Mouse (Mus musculus): ENCODE results near the gene Gm1993.
"Not testable (repeated sequence)": the region's sequence is repeated elsewhere in the genome, so short reads cannot be mapped to it uniquely, and the experiment has no call there.

Gene Gm1993

GRCm38 (mm10) chrX:25570352-25570751 lies at the start of gene Gm1993:
TSS of gene Gm1993 (minus strand) at chrX:25570452.
- not testable (repeated sequence) for DNase-seq

All from cerebellum, adult 8-10 months (tissue).